Mouse (Mus musculus) heart, adult 9 months (tissue): ENCODE results near the gene Irak1bp1.

Experiments
- DNase-seq, 2 experiments: peaks; one replicate each; pipeline ENCODE4 v3.0.0; 2022; ENCODE audit warnings: low spot score in 2 of 2

Irak1bp1 gene

DNA sequence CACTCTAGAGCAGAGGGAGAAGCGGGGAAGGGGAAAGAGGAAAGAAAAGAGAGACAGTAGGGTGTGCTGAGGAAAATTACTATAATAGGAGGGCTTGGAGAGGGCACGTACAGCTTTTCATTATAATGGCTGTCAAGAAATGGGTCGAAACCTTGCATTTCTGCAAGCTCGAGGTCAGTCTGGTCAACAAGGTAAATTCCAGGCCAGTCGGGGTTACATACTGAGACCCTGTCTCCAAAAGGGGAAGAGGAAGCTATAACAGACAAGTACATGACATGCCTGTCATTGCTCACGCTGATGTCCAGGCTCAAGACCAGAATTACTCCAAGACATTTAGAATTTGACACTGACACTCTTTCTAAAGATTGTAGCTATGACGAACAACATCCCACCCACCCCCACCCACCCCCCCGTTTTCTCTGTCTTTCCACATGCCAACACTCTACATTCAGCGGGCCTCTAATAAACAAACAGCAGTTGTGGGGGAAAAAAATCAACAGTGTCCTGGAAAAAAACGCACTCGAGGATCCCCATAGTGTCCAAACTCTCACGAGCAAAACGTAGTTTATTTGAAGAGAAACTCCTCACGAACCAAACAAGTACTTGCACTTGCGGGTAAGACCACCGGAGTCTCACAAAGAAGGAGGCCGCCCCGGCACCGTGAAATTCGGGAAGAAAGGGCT lies at the start of gene Irak1bp1:
Gene Irak1bp1, plus strand, starts transcription at position 534 of the 683 bp plus-strand sequence.
- no peak for DNase-seq

DNA sequence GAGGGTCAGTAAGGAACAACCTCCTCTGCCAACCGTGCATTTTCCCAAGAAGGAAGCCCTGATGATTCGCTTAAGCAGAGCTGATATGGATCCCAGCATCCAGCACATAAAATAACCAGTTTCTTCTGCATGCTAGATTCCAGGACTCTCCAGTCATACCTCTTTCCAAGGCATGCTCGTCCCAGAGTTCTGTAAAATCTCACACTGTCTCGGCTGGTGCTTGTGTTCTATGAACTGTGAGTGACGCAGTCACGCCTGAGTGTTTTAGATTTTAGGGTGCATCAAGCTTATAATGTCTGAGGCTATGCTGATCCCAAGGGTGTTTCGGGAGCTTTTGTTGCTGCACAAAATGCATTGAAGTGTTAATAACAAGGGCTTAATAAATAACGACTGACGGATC lies 41.0 kb upstream of the Irak1bp1 start:
- DNase-seq: no peak

DNA sequence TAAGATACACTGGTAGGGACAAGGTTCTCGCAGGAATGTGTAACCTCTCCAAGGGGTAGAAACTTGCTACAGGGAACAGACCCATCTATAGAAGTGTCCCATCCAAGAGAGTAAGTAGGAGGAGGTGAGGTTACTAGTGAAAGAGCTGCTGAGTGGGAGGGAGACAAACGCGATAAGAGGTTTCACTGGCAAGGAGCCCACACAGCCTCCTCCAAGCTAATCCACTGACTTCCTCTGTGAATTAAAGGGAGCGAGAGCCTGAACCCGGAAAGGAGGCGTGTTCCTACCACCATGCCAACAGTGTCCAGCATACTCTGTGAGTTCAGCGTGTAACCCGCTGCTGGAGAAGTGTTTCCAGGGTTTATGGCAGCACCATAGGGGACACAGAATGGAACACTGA lies 29.0 kb upstream of the Irak1bp1 start:
- DNase-seq: no peak

DNA sequence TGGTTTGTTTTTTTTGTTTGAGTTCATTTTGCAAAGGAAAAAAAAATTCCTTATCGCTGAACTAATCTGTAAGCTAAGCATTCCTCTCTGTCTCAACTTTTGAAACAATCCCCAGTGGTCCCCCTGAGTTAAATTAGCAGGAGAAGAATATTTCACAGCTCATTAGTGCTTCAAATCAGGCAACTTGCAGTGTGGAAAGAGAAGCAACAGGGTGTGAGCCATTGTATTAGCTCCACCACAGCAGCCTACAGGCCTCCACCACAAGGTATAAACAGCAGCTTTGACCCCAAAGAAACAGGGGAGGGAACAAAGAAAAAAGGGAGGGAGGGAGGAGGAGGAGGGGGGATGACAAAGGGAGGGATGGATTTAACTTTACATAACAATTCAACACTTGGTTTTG lies 22.2 kb upstream of the Irak1bp1 start:
- DNase-seq: no peak

DNA sequence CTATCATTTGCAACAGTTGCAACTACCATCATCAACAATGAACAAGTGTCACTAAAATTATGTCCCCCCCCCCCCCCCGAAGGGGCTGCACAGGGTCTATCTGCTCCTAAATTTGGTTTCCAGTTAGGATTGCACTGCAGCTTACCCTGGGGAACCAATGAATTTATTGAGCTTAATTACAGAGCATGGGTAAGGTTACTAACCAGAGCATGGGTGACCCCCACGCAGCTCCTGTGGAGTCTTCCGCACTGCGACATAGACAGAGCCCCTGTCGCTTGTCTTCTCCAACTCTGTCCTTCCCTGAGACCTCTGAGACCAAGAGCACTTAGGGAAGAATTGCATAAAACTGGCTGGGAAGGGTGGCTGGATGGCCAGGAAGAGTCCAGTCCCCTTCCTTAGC lies 21.7 kb upstream of the Irak1bp1 start:
- no peak for DNase-seq

DNA sequence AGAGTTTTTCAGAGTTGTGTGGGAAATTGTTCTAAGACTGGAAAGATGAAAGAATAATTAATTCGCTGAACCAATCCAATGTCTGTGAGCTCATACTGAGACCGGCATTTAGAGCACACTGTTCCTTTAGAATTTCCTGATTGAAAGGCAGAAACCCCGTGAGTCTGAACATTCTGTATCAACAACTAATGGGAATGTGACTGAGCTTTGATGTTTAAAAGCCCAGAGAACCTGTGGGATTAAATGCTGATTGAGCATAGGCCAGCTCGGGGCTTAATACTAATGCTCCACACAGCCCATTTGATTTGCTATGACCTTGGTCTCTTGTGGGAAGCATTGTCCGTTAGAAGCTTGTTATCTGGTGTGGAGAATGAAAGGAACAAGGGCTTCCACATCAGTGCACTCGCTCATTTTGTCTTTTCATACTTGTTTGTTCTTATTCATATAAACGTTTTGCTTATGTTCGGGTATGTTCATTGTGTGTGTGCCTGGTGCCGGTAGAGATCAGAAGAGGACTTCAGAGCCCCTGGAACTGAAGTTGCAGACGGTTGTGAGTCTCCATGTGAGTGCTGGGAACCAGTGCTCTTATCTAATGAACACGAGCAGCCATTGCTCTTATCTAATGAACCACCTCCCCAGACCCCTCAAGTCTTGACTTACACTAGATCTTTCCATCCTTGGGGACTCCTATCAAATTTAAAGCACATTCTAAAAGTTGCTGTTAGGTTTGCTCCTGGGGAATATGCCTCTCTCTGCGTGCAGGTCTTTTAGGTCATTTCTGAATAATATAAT lies 17.0 kb upstream of the Irak1bp1 start:
- DNase-seq: no peak

DNA sequence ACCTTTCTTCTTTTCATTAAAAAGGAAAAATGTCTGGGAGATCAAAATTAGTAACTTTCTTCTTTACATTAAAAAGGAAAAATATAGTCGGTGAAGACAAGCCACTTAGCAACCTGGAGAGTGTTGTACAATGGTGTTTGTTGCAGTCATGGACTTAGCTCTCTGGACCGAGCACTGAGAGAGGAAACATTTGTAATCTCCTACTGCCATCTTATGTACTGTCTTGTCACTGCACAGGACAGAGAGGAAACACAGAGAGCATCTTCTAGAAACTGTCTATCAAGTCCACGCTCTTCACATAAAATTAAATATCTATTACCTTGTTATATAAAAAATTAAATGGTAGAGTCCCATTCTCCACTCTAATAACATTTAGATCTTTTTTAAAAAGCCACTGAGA lies 14.8 kb upstream of the Irak1bp1 start:
- DNase-seq: no peak

DNA sequence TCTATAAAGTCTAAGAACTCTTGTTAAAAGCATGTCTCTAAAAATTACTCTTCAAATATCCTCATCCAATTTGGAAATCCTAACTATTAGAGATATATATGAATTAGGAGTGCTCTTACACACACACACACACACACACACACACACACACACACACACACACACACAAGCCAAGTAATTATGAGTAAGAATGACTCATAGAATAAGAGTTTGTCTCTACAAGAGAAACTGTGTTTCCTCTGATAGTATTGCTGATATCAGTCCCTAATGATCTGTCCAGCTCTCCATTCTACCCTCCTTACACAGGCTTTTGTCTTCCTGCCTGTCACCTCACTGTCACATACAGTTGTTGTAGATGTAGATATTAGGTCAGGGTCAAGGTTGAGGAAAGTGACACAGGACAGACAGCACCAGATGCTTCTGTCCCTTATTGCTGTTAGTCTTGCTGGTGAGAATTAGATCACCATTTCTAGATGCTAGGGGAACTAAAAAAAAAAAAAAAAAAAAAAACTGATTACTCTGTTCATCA lies 14.0 kb upstream of the Irak1bp1 start:
- DNase-seq: no peak

DNA sequence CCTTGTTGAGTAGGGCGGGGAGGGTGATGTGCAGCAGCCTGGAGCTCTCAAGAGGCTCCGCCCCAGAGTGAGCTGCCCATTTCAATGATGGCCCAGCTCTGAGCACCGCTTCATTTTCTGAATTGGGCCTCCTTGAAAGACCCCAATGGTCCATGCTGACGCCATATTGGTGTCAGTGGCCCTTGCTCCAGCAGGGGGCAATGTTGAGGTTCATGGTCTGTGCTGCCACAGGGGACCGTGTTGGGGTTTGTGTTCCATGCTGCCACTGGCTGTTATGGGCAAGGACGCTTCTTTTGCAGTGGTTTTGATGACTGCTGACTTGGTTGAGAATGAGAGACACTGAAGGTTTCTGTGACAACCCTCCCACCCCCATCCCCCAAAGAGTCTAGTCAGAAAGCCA lies 2.9 kb upstream of the Irak1bp1 start:
- no peak for DNase-seq

DNA sequence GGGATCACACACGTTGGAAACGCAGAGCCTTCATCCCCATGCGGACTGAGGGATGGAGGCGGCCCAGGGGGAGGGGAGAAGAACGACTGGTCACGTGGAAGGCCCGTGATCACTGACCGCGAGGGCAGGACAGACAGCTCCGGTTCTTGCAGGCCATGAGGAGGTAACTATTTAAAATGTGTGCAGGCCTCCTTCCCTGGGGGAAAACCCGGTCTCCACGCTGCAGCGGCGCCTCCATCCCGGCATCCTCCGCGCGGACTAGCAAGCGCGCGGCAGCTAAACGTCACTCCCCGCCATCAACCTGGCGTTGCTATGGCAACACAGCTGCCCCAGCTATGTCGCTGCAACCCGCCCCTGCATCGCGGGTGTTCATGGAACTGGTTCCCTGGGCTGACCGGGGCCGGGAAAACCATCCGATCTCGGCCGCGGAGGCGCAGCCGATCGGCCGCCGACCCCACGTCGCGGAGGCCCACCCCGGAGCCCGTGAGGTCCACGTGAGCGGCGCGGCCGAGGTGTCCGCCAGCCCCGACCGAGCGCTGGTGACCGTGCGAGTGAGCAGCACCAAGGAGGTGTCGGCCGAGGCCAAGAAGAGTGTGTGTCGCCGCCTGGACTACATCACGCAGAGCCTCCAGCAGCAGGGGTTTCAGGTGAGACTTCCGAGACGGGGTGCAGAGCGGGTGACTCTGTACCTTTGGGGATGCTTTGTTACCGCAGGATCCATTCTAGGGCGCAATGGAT lies 522 bp downstream of the Irak1bp1 start:
- DNase-seq: peak; percentile 81 to 84

DNA sequence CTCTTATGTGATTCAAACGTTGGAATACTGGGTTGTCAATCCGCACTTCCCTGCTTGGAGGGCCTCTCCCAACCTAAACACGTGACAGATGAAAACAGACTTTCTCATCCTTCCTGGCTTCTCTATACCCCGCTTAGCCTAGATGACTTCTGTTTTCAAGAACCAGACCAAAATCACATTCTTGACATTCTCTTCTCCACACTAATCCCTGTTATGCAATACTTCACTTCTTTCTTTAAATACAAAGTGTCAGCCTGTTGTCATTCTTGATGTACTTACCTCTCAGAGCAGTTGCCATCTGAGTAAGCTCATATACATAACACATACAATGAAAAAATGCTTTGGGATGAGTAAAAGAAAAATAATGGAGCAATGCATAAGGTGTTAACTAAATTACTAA lies 2.6 kb downstream of the Irak1bp1 start:
- no peak for DNase-seq

DNA sequence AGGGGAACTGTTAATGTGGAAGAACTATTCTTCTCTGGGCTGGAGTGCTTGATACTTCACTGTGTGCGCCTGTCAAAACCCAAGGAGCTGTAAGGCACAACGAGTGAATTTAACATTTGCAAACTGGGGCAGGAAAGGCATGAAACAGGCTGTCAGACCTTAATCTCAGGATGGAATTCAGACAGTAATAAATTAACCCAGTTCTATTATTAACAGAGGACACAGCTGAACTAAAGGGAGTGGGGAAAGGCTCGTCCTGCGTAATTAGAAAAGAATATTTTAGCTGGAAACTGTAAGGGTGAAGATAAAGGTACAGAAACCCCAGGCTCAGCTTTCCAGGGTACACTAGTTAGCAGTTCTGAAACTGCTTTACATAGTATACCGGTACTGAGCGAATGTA lies 6.6 kb downstream of the Irak1bp1 start:
- DNase-seq: no peak

DNA sequence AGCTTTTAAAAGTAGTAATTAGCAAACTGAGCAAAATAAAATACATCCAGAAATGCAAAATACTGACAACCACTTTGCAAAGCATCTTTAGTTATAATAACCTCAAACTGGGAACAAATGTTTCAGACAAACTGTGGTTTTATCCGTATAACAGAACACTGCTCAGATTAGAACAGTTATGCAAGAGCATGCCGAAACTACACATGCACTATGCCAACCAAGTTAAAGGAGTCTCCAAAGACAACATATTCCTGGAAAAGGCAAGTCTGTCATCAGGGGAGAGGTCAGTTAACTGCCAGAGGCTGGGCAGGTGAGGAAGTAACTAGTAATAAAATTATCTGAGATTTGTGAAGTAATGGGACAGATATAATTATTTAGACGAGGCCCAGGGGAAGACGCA lies 13.3 kb downstream of the Irak1bp1 start:
- DNase-seq: no peak

DNA sequence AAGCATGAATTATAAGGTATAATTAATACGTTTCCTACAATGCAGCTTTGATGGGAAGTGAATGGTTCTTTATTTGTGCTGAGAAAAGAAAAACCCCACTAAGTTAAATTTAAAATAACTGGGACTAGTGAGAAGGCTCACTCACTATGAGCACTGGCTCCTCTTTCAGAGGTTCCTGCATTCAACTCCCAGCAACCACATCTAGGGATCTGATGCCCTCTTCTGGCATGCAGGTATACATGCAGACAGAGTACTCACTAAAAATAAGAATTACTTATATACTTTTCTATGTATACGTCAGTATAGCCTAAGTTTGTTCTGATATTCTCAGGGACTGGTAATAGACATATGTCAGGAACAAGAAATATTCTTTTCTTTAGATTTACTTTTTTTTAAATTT lies 24.7 kb downstream of the Irak1bp1 start:
- DNase-seq: no peak

DNA sequence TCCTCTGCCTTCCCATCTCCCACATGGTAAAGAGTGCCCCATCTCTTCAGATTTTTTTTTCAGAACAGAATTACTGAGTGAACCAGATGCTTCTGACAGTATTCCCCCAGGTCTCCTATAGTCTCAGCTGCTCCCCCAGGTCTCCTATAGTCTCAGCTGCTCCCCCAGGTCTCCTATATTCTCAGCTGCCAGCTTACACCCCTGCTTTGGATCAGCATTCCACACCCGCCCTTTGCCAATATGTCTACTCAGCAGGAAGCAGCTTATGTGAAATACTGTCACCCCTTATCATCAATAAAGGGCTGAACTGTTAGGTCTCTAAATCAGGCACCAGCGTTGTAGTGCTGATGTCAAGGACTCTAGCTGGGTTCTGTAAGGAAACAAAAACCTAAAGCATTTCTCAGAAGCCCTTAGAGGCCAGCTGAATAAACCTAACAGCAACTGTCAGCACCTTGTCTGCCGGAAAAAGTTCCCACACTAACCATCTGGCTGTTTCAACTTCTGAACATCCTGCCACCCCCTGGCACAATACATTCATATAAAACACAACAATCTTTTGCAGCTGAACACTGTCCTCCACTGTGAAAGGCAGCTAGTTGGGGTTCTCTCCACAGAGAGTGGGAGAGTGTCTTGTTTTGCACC lies 25.8 kb downstream of the Irak1bp1 start:
- DNase-seq: no peak

DNA sequence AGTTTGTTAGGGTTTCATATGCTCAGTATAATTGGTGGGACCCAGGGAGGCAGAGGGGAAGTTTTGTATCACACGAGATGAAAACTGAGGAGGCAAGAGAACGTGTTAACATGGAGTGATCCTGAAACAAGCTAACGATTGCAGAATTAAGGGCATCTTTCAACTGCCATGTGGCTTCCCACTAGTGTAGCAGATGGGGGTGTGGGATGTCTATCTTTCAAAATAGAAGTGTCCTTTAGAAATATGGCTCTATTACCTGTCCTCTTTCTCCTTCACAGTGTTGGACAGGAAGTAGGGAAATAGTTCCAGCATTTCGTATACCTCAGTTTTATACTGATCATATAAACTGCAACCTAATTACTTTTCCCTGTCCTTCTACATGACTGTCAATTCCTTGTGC lies 26.9 kb downstream of the Irak1bp1 start:
- no peak for DNase-seq

DNA sequence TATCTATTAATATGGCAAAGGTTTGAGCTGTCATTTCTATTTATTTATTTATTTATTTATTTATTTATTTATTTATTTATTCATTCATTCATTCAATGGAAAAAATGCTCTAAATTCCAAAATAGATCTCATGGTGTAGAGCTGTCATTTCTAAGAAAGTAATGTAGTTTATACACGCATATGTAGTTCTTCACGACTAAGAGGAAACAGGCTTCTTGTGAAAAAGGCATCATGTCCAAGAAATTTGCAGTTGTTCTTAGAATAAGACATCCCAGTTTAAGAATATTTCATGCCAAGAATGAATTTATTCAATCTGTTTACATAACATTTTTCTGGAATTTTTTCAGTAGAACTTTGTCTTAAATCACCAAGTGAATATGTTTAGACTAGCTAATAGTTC lies 31.5 kb downstream of the Irak1bp1 start:
- no peak for DNase-seq

DNA sequence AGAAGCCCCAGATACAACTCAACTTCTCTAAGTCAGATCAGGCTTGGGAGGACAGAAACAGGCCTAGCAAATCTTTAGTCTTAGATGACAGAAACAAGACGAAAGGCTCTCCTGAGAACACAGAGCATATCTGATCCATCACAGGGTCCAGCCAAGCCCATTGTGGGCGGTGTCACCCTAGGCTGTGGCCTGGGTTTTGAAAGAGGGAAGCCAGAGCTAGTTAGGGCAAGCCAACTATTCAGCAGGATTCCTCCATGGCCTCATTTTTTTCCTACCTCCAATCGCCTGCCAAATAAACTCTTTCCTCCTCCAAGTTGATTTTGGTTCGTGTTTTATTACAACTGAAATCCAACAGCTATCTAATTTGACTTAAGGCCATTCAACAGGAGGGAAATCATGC lies 32.0 kb downstream of the Irak1bp1 start:
- DNase-seq: peak; percentile 19 to 34

DNA sequence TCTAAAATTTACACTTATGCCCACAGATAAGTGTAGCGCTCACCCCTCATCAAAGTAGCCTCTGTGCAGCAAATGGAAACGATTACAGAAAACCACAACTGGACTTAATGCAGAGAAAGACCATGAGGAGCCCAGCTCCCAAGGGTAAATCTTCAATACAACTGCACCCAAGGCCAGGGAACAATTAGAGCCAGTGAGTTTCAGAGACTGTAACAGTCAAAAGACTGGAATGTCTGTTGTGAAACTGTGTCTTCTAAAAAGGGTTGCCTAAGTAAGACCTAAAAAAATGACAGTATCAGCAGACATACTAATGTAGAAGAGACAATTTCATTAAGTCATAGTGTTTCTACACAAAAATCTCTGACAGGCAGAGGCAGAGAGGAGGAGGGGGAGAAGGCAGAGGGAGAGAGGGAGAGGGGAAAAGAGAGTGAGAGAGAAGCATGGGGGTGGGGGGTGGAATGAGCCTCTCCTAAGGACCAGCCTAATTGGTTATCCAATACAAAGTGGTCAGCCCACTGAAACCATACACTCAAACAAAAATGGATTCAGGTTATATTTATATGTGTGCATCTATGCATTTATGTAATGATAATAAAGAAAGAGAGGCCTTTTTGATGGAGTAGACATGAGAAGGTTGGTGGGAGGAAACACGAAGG lies 32.6 kb downstream of the Irak1bp1 start:
- no peak for DNase-seq

DNA sequence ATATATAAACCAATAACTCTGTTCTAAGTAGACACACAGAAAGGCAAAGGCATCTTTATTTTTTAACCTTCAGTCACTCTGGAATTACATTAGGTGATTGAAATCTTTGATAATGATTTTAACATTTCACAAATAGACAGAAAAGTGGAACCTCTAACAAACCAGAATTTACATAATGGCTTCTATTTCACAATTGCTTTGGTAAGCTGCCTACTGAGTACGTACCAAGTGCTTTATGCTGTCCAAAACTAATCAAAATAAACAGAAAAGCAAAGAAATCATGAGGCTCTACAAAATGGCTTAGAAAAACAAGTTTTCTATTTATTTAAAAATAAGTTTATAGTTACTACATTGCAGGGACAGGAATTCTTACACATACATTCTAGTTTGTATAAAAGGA lies 36.8 kb downstream of the Irak1bp1 start:
- no peak for DNase-seq

DNA sequence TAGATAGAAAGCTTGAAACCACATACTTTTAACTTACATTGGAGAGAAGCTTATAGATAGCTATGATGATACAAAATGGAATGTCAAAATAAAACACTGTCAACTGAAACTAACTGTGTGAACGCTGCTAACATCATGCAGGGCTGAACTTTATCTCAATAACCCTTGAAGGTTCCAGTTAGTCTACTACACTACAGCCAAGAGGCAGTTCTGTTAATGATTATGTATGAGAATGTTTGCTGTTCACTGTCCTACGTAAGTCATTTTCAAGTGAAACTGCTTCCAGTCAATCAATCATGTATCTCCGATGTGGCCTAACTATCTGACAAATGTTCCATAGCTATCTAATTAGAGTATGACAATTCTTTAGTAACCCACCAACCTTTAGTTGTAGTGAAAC lies 38.4 kb downstream of the Irak1bp1 start:
- DNase-seq: no peak

DNA sequence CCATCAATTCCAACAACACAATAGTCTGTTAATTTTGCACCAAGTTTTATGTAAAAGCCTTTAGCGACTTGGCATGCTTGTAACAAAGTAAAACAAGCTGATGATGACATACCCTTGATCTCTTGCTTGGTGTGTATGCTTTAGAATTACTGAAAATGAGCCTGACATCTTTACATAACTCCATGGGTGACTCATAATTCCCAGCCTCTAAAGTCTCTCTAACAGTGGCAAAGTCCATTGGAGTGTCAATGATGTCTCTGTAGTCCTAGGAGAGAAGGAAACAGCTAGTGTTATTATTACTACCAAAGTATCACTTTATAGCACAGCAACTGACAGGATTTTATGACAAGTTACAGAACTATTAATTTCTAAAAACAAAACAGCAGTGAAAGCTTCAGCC lies 47.7 kb downstream of the Irak1bp1 start:
- no peak for DNase-seq
